Mouse (Mus musculus): ENCODE data around the gene Pdlim3.

GRCm38 (mm10) chr8:45858391-45858790 lies 26.9 kb upstream of the Pdlim3 start:
- no peak for TF ChIP-seq CTCF (IDR thresholded peaks at IDR 0.05; ENCODE audit: extremely low read depth, insufficient read depth, low read length)
- no peak for TF ChIP-seq POLR2A (IDR thresholded peaks at IDR 0.05; ENCODE audit: extremely low read depth, insufficient read depth, low read length)
